Mouse (Mus musculus): ENCODE results near the gene Rassf3.

The Rassf3 gene

GRCm38 (mm10) chr10:121403104-121403503, 73.0 kb downstream of the Rassf3 start:
- DNase-seq (ENCODE audit: low spot score), result no peak

- DNase-seq (ENCODE audit: low spot score), result no peak
These were observed 75.1 kb downstream of the Rassf3 start for GRCm38 (mm10) chr10:121401005-121401404.

- DNase-seq (ENCODE audit: low spot score), result no peak
These were observed 77.5 kb downstream of the Rassf3 start for GRCm38 (mm10) chr10:121398599-121398998.

GRCm38 (mm10) chr10:121395542-121396176, 80.5 kb downstream of the Rassf3 start:
- no peak for DNase-seq (ENCODE audit: low spot score)

- DNase-seq (ENCODE audit: low spot score), result no peak
These were observed 81.3 kb downstream of the Rassf3 start for GRCm38 (mm10) chr10:121394789-121395325.

GRCm38 (mm10) chr10:121394270-121394669, 81.9 kb downstream of the Rassf3 start:
- no peak for DNase-seq (ENCODE audit: low spot score)

GRCm38 (mm10) chr10:121391901-121392300, 84.2 kb downstream of the Rassf3 start:
- no peak for DNase-seq (ENCODE audit: low spot score)

- DNase-seq (ENCODE audit: low spot score), result no peak
These were observed 85.5 kb downstream of the Rassf3 start for GRCm38 (mm10) chr10:121390602-121391001.

- no peak for DNase-seq (ENCODE audit: low spot score)
These were observed 89.8 kb downstream of the Rassf3 start for GRCm38 (mm10) chr10:121386347-121386746.

GRCm38 (mm10) chr10:121385695-121386094, 90.5 kb downstream of the Rassf3 start:
- DNase-seq (ENCODE audit: low spot score), result no peak

GRCm38 (mm10) chr10:121384710-121385109, 91.4 kb downstream of the Rassf3 start:
- no peak for DNase-seq (ENCODE audit: low spot score)

GRCm38 (mm10) chr10:121381280-121381679, 94.9 kb downstream of the Rassf3 start:
- no peak for DNase-seq (ENCODE audit: low spot score)

GRCm38 (mm10) chr10:121379387-121379786, 96.8 kb downstream of the Rassf3 start:
- no peak for DNase-seq (ENCODE audit: low spot score)

- no peak for DNase-seq (ENCODE audit: low spot score)
These were observed 99.4 kb downstream of the Rassf3 start for GRCm38 (mm10) chr10:121376530-121377271.

- DNase-seq (ENCODE audit: low spot score), result no peak
These were observed 100.3 kb downstream of the Rassf3 start for GRCm38 (mm10) chr10:121375649-121376493.

GRCm38 (mm10) chr10:121374693-121375620, 101.2 kb downstream of the Rassf3 start:
- DNase-seq (ENCODE audit: low spot score), result no peak

GRCm38 (mm10) chr10:121374013-121374412, 102.1 kb downstream of the Rassf3 start:
- no peak for DNase-seq (ENCODE audit: low spot score)

GRCm38 (mm10) chr10:121370777-121371176, 105.4 kb downstream of the Rassf3 start:
- no peak for DNase-seq (ENCODE audit: low spot score)

- no peak for DNase-seq (ENCODE audit: low spot score)
These were observed 107.2 kb downstream of the Rassf3 start for GRCm38 (mm10) chr10:121368783-121369465.

- no peak for DNase-seq (ENCODE audit: low spot score)
These were observed 108.4 kb downstream of the Rassf3 start for GRCm38 (mm10) chr10:121367780-121368179.

GRCm38 (mm10) chr10:121367271-121367670, 108.9 kb downstream of the Rassf3 start:
- DNase-seq (ENCODE audit: low spot score), result no peak
